Mouse (Mus musculus) gastrocnemius, postnatal 25 days (tissue): Measurements from ENCODE around the gene Ccdc155. TPM values are rescaled to one million over a fixed set of nuclear protein-coding genes. Genes with fewer than 3 reads are reported as not detected.
A peak's percentile ranks its signal among the peaks of the same experiment; 100 is the strongest.

ENCODE experiments used
- DNase-seq: peaks from one replicate; pipeline ENCODE4 v3.0.0; 2022
- long read RNA-seq, 2 experiments: library from polyadenylated mRNA; stranded (forward); transcript quantifications; one replicate each; pipeline ENCODE4 v2.0.0; 2021
- total RNA-seq, 2 experiments: library from RNA; stranded (reverse); gene quantifications; 1 replicate in 1 of 2; 2 replicates in 1 of 2; pipeline ENCODE4 v1.2.3; 2021

The Ccdc155 gene
- total RNA-seq: under 1 TPM; 0.19 to 0.23 TPM
- long read RNA-seq, experiment 1, partial matches to known transcripts: 0 of 1 reads
- long read RNA-seq, experiment 1, other reads (novel, unspliced or antisense): 1 of 1 reads
- long read RNA-seq, experiment 2: 0 reads

DNA sequence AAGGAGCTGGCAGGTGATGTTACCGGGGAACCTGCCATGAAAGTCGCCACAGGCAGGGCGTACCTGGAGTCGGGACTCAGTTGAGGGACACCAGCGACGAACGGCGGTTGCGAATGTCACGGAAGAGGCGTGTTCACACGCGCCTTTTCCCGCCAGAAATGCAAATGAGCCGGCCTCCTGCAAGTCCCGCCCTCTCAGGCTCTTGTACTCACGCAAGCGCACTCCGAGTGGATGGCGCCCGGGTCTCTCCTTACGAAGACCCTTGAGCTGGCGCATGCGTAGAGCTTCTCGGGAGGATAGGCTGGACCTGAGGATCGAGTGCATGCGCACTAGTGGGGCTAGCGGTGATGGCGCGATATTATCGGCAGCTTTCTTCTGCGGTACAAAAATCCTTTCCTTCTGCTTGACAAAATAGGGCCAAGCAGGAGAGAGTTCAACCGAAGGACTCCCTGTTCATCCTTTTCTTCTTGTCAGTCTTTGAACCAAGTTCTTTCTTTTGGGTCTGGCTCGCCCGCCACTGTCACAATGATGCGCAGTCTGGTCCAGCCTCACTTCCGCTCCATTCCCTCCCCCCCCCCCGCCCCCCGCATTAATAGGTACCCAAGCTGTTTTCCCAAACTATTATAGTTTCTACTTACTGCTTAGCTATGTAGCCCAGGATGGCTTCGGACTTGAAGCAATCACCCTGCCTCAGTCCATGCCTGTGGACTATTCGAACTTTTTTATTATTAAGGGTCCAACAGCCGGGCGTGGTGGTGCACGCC, at the start of gene Ccdc155:
Ccdc155 (minus strand) TSS at position 513 of the 764 bp plus-strand sequence.
- peak; percentile 79 for DNase-seq

- no peak for DNase-seq
Measured at GRCm38 (mm10) chr7:45253806-45254205, 49.1 kb upstream of the Ccdc155 start.

DNA sequence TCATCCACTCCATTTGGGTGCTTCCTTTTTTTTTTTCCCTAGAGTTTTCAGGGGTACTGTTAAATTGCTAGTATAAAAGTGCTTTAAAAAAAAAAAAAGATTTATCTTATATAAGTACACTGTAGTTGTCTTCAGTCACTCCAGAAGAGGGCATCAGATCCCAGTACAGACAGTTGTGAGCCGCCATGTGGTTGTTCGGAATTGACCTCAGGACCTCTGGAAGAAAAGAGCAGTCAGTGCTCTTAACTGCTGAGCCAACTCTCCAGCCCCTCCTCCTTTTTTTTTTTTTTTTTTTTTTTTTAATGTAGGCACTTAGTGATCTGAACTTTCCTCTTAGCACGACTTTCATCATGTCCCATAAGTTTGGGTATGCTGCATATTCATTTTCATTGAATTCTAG, 43.0 kb upstream of the Ccdc155 start:
- DNase-seq: no peak

DNA sequence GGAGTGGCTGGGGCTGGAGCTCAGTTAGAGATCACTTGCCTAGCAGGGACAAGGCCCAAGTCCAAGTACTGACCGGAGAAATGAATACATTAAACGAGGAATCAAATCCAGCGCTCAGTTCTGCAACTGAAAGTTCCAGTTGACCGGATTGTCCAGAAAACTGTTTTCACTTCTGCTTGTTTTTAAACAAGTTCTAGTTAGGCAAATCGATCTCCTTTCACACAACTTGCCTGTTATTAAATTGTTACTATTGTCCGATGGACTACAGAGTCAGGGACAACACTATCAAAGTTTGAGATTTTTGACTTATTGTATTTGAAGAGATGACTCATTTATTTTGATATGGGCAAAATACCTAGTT, 36.7 kb upstream of the Ccdc155 start:
- no peak for DNase-seq

DNA sequence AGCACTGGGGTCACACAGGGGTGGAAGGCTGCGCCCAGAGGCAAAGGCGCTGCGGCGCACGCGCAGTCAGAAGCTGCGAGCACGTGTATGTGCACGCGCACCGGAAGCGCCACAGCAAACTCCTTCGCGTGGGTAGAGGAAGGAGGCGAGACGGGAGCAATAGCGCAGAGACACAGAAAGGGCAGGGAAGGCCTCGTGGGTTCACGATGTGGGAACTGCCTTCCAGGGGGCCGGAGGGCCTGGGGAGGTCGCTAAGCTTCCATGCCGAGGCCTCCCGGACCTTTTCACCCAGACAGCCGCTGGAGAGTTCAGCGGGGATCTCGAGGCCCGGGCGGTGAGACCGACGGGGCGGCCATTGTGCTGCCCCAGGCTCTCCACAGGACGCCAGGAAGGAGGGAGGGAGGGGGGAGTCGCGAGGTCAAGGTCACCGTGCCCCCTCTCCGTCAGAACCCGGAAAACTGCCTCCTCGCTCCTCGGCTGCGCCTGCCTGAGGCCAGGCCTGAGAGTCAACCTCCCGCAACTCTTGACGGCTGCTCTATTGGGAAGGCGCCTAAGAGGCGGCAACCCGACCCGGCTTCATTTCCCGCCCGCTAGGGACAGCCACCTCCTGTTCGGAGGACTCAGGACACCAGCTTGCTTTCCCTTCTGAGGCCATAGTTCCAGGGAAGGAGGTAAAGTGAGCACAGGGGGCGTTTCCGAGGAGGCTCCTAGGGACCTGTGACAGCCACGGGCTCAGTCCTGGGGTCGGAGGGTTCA, 36.1 kb upstream of the Ccdc155 start, which contains the start of gene Slc6a16:
Slc6a16 (plus strand) TSS at position 453 of the 756 bp plus-strand sequence.
- DNase-seq: no peak

DNA sequence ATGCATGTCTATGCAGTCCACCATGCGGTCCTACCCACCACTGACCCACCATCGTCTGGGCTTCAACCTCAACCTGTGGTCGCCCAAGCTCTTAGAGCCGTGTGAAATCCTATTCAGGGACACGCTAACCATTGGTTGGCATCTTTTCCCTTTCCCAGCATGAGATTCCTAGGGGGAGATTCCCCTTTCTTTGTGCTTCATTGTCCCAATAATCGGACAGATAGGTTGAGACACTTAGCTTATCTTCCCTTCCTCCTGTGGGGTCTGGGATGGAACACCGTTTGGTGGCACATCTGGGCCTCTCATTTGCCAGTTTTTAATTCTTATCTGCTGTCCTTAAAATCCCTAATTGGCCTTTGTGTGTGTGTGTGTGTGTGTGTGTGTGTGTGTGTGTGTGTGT, 35.4 kb upstream of the Ccdc155 start:
- DNase-seq: no peak

DNA sequence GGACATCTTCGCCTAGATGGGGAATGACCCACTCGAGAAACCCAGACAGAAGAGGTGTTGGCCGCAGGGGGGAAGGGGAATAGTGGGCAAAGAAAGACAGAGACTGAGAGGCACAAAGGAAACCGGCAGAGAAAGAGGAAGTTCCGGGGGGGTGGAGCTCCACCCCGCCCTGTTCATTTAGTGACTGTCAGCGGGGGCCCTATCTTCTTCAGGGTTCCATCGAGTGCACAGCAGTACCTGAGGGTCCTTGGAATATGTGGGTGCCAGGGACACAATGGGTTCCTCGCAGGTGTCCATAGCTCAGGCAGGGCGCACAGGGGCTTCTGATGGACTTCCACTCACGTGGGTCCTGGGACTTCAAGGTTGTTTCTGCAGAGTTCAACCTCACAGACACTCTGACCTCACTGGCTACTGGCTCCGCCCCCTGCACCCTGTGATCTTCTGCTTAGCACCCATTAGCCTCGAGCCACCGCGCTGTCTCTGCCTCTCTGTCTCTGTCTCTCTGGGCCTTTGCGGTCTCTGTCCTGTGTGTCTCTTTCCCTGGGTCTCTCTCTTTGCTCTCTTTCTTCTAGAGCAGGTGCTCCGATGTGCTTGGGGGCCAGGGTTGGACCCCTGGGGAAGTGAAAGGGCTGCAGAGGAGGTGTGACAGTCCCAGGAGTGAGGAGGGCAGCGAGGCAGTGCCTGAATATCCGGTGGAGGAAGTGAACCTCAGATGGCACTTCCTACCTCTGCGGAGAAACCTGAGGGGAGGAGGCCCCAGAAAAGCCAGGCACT, 34.2 kb upstream of the Ccdc155 start, which contains the start of gene Cd37:
Cd37 (minus strand) TSS at position 393 of the 774 bp plus-strand sequence.
- no peak for DNase-seq

- no peak for DNase-seq
Measured at GRCm38 (mm10) chr7:45237747-45238699, 33.3 kb upstream of the Ccdc155 start.

- no peak for DNase-seq
Measured at GRCm38 (mm10) chr7:45235656-45236180, 31.0 kb upstream of the Ccdc155 start.

DNA sequence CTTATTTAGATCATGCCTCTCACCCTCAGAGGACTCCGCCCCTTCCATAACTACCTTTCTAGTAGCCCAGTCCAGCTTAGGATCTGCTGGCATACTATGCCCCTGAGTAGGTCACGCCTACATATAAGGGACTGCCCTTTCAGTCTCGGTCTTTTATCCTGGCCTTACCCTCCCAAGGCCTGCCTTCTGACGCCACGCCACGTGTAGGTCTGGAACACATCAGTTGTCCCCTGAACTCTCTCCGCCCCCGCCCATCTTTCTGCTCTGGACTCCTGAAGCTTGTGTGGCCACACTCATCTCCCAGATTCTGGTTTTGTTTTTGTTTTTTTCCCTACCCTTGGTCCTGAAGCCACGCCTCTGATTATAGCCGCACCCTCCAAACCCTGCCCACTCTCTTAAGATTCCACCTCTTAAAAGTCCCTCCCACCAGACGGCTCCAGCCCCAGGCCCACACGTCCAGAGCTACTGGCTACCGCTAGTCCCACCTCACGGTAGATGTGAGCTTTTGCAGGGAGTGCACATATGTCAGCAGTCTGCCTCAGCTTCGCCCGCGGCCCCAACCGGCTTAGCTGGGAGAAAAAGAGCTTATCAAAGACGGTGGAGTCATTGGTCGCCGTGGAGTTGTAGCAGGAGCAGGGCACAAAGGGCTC, 30.4 kb upstream of the Ccdc155 start:
- DNase-seq: peak; percentile 30

GRCm38 (mm10) chr7:45234333-45234841, 29.7 kb upstream of the Ccdc155 start:
- DNase-seq: no peak

GRCm38 (mm10) chr7:45233580-45234332, 29.1 kb upstream of the Ccdc155 start:
- no peak for DNase-seq

DNA sequence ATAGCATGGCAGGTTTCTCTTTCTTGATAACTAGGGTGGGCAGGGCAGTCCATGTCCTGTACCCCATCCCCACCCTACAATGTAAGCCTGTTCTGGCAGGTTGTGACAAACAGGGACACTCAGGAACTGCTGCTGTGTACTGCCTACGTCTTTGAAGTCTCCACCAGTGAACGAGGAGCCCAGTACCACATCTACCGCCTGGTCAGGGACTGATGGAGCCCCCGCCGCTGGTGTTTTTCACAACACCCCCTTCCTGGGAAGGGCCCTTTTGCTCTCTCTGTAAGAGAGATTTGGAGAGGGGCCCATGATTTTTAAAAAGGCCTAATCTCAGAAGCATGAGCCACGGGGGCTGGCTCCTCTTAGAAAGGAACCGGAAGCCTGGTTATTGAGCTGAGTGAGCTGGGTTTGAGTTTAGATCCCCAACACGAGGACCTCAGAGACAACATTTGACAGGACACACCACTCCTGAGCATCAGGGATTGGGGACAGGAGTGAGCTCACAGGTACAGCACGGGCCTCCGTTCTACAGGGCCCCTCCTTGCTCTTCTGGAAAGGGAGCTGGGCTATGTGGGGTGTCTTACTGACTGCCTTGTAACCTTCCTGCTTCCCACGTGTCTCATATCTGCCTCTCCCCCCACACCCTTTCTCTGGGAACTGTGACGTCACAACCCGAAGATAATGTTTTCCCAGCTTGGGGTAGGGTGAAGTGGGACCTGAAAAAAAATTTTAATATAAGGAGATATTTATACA, 28.2 kb upstream of the Ccdc155 start:
- DNase-seq: no peak

- DNase-seq: no peak
Measured at GRCm38 (mm10) chr7:45231941-45232340, 27.2 kb upstream of the Ccdc155 start.

- no peak for DNase-seq
Measured at GRCm38 (mm10) chr7:45231192-45231591, 26.5 kb upstream of the Ccdc155 start.

DNA sequence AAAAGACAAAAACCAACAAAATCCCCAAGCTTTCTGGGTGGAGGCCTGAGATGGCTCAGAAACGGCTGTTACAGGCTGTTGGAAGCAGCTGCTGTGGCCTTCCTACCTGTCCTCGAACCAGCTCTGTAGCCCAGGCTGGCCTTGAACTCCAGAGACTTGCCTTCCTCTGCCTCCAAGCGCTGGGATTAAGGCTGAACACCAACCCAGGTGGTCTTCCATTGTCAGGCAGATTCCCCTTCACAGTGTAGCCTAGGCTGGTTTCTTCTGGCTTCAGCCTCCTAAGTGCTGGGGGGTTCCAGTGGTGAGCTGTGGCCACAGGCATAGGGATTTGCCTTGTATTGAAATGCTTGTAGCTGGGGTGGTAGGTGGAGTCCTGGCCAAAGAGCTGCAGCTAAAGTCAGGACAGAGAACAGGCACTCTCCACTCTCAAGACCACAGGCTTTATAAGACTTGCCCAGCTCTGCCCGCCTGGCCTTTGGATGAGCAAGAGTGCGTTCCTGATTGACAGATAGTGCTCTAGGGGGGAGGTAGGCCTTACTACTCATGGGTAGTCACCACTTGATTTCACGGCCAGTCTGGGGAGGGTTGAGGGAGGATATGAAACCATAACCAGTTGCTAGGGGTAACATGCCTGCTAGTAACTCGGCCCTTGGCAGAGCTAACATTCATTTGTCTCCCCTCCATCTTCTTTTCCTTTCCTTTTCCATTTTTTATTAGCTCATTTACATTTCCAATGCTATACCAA, 24.9 kb upstream of the Ccdc155 start:
- no peak for DNase-seq

DNA sequence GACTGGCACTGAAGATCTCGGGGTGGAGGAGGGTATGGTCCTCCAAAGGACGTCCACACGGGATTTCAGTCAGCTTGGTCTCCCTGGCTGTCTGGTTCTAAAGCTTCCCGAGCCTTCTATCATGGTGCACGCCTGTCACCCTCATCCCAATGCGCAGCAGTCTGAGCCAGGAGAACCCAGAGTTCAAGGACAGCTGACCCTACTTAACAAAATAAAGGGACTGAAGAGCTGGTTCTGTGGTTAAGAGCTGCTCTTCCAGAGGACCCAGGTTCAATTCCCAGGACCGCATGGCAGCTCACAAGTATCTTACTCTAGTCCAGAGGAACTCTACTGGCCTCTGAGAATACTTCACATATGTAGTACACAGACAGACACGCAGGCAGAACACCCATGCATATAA, 24.4 kb upstream of the Ccdc155 start:
- no peak for DNase-seq

DNA sequence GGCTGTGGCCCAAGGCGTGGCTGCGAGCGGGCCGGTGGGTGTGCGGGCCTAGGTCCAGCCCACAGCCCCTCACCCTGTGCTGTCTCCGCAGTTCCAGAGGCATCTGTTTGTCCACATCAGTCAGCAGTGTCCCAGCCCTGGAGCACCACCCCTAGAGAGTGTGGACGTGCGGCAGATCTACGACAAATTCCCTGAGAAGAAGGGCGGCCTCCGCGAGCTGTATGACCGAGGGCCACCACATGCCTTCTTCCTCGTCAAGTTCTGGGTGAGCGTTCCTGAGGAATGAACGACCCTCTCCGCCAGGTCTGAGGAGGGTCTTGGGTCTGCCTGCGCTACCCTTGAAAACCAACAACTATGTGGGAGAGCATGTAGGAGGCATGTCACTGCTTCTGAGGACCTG, 23.9 kb upstream of the Ccdc155 start:
- DNase-seq: no peak
